Mouse (Mus musculus) heart, postnatal 4 days (tissue): Measurements from ENCODE around the gene Gm21983. TPM values are rescaled to one million over a fixed set of nuclear protein-coding genes. Genes with fewer than 3 reads are reported as not detected.

Experiments
- DNase-seq: peaks from one replicate; pipeline ENCODE4 v3.0.0; 2021
- total RNA-seq, 2 experiments: library from RNA; stranded (reverse); gene quantifications; 2 replicates each; pipeline ENCODE4 v1.2.3; 2021

The Gm21983 gene
- not detected for total RNA-seq

DNA sequence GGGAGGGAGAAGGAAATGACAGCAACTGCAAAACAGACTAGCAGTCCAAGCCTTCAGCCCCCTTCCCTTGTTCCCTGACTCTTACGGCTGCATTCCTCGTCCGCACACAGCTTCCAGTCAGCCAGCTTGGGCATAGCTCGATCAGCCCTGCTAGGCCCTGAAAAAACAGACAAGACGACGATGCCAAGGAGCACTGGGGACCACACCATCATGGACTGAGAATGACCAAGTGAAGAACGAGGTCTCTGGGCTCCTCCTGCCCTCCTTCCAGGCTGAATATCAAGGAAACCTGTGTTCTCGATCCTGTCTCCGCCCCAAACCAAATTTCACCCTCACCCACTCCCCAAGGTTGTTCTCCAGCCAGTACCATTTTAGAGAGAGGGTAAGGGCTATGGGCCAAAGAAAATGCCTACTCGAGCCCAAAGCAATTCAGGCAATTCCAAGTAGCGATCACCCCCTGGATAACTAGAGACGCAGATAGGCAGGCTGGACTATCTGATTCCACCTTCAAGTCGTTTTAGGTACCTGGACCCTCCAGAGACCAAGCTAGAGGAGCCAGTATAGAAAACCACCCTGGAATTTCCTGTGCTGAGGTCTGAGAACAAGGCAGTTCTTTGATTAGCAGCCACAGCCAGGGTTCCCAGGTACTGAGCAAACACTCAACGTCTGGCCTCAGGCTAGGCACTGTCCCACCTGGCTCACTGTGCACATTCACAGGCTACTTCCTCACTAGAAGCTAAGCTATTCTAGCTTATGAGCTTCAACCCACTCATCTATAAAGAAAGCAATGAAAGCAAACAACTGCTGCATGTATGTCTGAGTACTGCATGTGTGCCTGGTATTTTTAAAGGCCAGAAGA, at the start of gene Gm21983, which contains the start of gene Mia:
Gm21983 (minus strand) TSS at position 250 of the 859 bp plus-strand sequence.
Mia (minus strand) TSS at position 321 of the 859 bp plus-strand sequence.
- DNase-seq = no peak

DNA sequence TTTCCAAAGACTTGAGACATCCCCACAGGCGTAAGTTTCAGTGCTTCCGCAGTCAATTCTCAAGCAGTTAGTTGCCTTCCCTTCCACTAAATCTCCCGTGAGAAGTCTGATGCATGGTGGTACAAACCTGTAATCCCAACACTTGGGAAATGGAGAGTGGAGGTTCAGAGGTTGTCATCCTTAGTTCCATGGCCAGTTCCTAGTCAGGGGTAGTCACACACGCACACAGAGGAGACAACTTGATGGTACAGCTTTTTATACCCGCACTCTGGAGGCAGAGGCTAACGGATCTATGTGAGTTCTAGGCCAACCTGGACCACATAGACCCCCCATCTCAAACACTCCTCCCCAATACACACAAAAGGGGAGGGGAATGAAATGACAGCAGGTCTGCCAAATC, 48.0 kb upstream of the Gm21983 start:
- DNase-seq = no peak

- DNase-seq = peak; percentile 91
Observed at GRCm38 (mm10) chr7:27228281-27228821, 47.5 kb upstream of the Gm21983 start, which contains the start of gene Itpkc. Gene Itpkc, minus strand, starts transcription at chr7:27228661.

DNA sequence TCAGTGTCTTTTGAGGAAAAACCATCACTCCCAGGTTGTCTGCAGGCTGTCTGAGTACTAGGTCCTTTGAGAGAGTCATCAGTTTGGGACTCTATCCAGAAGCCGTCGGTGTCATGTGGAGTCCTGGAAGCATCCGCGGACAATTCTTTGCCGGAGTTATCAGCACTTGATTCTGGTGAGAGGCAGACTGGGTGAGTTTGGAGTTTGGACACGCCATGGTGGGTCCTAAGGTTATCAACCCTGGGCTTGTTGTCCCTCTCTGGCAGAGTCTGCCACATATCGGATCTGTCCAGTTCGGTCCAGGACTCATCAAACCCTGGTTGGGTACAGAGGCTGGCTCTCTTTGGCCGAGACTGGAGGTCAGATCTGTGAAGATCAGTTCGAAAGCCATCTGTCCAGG, 46.8 kb upstream of the Gm21983 start:
- no peak for DNase-seq

GRCm38 (mm10) chr7:27227276-27227675, 46.4 kb upstream of the Gm21983 start:
- DNase-seq = no peak

GRCm38 (mm10) chr7:27224877-27225575, 44.1 kb upstream of the Gm21983 start:
- DNase-seq = no peak

DNA sequence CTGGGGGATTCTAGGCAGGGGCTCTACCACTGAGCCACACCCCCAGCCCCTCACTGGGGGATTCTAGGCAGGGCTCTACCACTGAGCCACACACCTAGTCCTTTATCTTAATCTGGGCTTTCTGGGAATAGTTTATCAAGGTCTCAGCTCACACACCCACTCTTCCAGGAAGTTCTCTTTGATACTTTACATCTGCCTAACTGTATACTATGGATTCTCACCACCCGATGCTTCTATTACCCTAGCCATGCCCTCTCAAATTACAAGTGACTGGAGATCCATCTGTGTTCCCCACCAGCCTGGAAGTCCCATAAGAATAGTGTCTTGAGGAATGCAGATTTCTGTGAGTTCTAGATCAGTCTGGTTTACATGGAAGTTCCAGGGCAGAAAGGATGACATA, 41.7 kb upstream of the Gm21983 start:
- DNase-seq = no peak

GRCm38 (mm10) chr7:27221939-27222338, 41.1 kb upstream of the Gm21983 start:
- DNase-seq = no peak

GRCm38 (mm10) chr7:27219937-27220336, 39.1 kb upstream of the Gm21983 start:
- DNase-seq = no peak

- no peak for DNase-seq
Observed at GRCm38 (mm10) chr7:27218586-27218985, 37.7 kb upstream of the Gm21983 start.

DNA sequence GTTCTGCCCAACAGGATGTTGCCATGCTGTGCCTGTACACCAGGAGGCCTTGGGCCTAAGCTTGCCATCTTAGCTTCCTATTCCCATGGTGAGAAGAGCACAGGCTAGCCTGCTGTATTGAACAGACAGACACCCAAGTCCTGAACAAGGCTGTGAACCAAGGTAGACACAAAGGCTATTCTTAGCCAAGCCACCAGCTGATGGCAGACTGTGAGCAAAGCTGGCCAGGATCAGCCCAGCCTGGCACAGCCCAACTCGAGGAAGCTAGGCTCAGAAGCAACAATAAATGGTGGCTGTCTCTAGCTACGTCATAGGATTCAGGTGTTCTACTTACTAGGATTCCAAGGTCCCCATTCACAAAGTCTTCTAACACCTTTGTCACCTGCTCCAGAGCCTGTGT, 31.7 kb upstream of the Gm21983 start:
- no peak for DNase-seq

DNA sequence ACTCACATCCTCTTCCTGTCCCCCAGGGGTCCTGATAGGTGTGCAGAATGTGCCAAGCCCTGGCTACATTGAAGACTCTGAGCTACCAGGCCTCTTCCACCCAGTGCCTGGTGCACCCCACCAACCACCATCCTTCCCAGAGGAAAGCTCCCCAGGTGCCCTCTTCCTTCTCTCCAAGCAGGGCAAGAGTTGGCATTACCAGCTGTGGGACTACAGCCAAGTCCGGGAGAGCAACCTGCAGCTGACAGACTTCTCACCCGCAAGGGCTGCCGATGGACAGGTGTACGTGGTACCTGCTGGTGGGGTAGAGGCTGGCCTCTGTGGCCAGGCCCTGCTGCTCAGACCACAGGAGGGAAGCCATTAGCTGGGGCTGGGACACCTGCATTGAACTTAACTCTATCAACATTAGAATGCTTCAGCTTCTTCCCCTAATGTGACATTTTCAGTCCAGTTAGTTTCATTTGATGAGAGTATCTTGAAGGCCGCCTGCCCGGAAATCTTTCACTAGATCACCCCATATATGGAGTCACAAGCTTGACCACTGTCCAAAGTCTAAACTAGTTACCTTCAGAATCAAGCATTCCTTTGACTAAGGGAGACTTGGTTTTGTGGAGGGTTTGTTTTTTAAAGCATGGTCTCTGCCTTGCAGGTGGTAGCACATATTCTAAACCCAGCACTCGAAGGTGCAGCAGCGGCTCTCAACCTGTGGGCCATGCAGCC, 23.0 kb upstream of the Gm21983 start:
- DNase-seq = no peak

- DNase-seq = no peak
Observed at GRCm38 (mm10) chr7:27198779-27199178, 17.9 kb upstream of the Gm21983 start.

GRCm38 (mm10) chr7:27198355-27198754, 17.5 kb upstream of the Gm21983 start:
- no peak for DNase-seq

GRCm38 (mm10) chr7:27197634-27198033, 16.7 kb upstream of the Gm21983 start:
- no peak for DNase-seq

DNA sequence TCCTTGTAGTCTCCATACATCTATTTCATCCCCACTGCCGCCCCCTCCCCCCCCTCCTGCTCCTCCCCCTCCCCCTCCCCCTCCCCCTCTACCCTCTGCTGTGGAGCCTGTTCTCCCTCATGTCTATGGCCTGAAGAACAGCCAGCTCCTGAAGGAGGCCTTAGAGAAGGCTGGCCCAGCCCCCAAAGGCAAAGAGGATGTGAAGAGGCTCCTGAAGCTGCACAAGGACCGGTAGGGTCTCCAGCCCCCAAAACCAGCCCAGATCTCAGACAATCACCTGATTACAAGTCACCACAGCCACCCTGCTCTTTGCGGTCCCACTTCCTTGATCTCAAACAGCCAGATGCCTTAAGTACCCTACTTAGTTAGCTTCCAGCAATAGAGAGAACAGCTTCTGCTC, 16.2 kb upstream of the Gm21983 start:
- DNase-seq = no peak

DNA sequence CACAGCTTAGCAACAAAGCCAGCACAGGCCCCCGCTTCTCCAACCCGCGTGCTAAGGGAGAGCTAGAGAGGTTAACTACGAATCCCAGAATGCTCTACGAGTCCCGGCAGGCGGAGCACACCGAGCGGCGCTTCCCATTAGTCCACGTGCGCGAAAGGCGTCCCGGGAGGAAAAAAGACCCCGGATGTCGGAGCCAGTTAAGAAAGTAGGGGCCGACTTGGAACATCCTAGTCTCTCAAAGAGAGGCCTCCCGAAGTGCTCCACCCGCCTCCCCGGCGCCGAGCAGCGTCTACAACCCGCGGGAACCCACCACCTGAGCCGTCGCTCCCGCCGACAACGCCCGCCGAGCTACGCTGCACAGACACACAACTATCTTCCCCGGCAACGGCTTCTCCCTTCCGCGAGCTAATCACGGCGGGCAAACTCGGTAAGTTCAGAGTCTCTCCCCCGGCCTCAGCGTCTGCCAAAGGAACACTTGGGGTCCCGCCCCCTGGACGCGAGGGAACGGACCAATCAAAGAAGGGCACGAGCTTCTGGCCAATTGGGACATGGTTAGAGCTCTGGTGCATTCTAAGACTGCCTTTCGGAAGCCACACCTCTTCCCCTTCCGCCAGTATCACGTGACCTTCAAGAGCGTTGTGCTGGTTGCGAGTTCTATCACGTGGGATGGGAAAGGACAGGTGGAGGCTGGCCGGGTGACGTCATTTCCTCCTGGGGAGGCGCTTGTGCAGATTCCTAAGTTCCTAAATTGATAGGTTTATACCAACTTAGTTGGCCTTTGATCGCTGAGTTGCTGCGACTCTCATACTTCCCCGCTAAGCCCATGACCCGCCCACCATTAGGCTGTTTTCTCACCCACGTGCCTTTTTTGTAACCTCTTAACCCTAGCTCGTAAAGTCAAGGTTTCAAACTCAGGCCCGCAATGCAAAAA, 15.1 kb upstream of the Gm21983 start, which contains the start of the genes BC024978 and Snrpa:
BC024978 (plus strand) TSS at position 101 of the 931 bp plus-strand sequence.
Snrpa (minus strand) TSS at position 591 of the 931 bp plus-strand sequence.
- DNase-seq = peak; percentile 94

DNA sequence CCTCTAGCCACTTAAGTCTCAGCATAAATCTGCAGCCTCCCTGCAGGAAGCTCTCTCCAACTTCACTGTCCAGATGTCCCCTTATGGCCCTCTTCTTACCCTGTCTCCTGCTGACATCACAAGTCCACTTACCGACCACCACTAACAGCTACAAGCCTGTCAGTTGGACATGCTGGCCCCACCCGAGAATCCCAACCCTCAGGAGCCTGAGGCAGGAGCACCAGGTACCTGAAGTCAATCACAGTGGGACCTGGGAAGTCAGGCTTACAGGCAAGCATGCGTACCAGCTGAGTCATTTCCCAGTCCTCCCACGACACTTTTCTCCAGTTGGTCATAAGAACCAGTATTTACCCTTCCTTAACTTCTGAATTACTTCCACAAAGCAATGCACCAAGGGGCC, 12.8 kb upstream of the Gm21983 start:
- no peak for DNase-seq

DNA sequence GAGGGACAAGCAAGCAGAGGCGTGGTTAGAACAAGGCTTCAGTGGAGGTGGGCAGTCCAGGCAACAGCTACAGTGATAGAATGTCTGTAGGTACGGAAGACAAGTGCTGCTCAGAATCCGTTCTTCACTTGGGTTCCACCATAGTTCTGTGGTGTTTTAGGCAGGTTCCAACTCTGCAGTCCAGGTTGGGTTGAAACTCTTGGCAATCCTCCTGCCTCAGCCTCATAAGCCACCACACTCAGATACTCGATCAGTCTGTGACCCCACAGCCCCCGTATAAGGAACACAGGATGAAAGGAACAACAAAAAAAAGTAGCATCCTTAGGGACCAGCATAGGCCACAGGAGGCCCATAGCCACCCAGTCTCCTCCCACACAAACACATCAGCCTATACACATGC, 11.5 kb upstream of the Gm21983 start:
- DNase-seq = no peak

- DNase-seq = no peak
Observed at GRCm38 (mm10) chr7:27189271-27189931, 8.5 kb upstream of the Gm21983 start.

GRCm38 (mm10) chr7:27185986-27186385, 5.1 kb upstream of the Gm21983 start:
- peak; percentile 4 for DNase-seq
